Mouse (Mus musculus): ENCODE measurements around the gene Mettl8. TPM values are rescaled to one million over a fixed set of nuclear protein-coding genes. Genes with fewer than 3 reads are reported as not detected.

The Mettl8 gene
- total RNA-seq, 1 experiment: 18.0 TPM

GRCm38 (mm10) chr2:70940826-70941225 lies 114.6 kb downstream of the Mettl8 start:
- Histone ChIP-seq H3K36me3 (ENCODE audit: control insufficient read depth, insufficient read depth, low read length, poor library complexity, severe bottlenecking) (no peaks in the 10 kb centered on the region), H3K4me1 (ENCODE audit: control insufficient read depth in 2 of 2, insufficient read depth in 2 of 2, low read length in 2 of 2, poor library complexity in 1 of 2) (0 out of 4 replicates have a peak, but pooled peaks cover 0 to 5% of the 10 kb centered on the region in 2 experiments), H3K9ac (ENCODE audit: insufficient read depth, low read depth, low read length, poor library complexity, severe bottlenecking) (no peak overlapping the region), H3K9me3 (ENCODE audit: control insufficient read depth, insufficient read depth, low read depth, low read length) (no peaks in the 10 kb centered on the region), H3K4me3 (ENCODE audit: insufficient read depth in 1 of 2, low read depth in 1 of 2, low read length in 2 of 2, poor library complexity in 1 of 2, severe bottlenecking in 1 of 2) (no peak overlapping the region), H3K27ac (ENCODE audit: insufficient read depth, low read depth, low read length, poor library complexity, severe bottlenecking) (no peak overlapping the region)
- DNase-seq (ENCODE audit: low read depth, low spot score): no peak
- no peak for TF ChIP-seq HCFC1 (IDR thresholded peaks at IDR 0.05; ENCODE audit: borderline replicate concordance, insufficient read depth, low read length)
- TF ChIP-seq ZC3H11A (IDR thresholded peaks at IDR 0.05; ENCODE audit: borderline replicate concordance, low read depth, low read length): no peak
- TF ChIP-seq ZNF384 (IDR thresholded peaks at IDR 0.05; ENCODE audit: low read depth, low read length): no peak
- no peak for TF ChIP-seq MAFK (IDR thresholded peaks at IDR 0.05; ENCODE audit: insufficient read depth, low read depth, low read length)
- TF ChIP-seq CHD2 (IDR thresholded peaks at IDR 0.05; ENCODE audit: low read depth, low read length): no peak
- in situ Hi-C loops (cut with MboI; ENCODE audit: low sequenced_read_pairs in 2 of 2, unreplicated experiment in 2 of 2): no loop called here

- Histone ChIP-seq H3K4me3 (ENCODE audit: insufficient read depth in 1 of 2, low read depth in 1 of 2, low read length in 2 of 2, poor library complexity in 1 of 2, severe bottlenecking in 1 of 2) (peak overlapping the region; percentile 9 to 11; a peak in 3 of 4 replicates), H3K4me1 (ENCODE audit: control insufficient read depth in 2 of 2, insufficient read depth in 2 of 2, low read length in 2 of 2, poor library complexity in 1 of 2) (0 out of 4 replicates have a peak, but pooled peaks cover 0 to 5% of the 10 kb centered on the region in 2 experiments), H3K9ac (ENCODE audit: insufficient read depth, low read depth, low read length, poor library complexity, severe bottlenecking) (no peak overlapping the region), H3K9me3 (ENCODE audit: control insufficient read depth, insufficient read depth, low read depth, low read length) (no peaks in the 10 kb centered on the region), H3K36me3 (ENCODE audit: control insufficient read depth, insufficient read depth, low read length, poor library complexity, severe bottlenecking) (no peaks in the 10 kb centered on the region), H3K27ac (ENCODE audit: insufficient read depth, low read depth, low read length, poor library complexity, severe bottlenecking) (no peak overlapping the region)
- peak; percentile 33 for DNase-seq (ENCODE audit: low read depth, low spot score)
- no peak for TF ChIP-seq CHD2 (IDR thresholded peaks at IDR 0.05; ENCODE audit: low read depth, low read length)
- TF ChIP-seq MAFK (IDR thresholded peaks at IDR 0.05; ENCODE audit: insufficient read depth, low read depth, low read length): no peak
- TF ChIP-seq HCFC1 (IDR thresholded peaks at IDR 0.05; ENCODE audit: borderline replicate concordance, insufficient read depth, low read length): no peak
- TF ChIP-seq ZNF384 (IDR thresholded peaks at IDR 0.05; ENCODE audit: low read depth, low read length): no peak
- TF ChIP-seq ZC3H11A (IDR thresholded peaks at IDR 0.05; ENCODE audit: borderline replicate concordance, low read depth, low read length): no peak
- in situ Hi-C loops (cut with MboI; ENCODE audit: low sequenced_read_pairs in 2 of 2, unreplicated experiment in 2 of 2): no loop called here
Measured at GRCm38 (mm10) chr2:70938844-70939494, 116.4 kb downstream of the Mettl8 start.

- no peaks in the 10 kb centered on the region for H3K36me3 ChIP-seq (ENCODE audit: control insufficient read depth, insufficient read depth, low read length, poor library complexity, severe bottlenecking)
- no peak overlapping the region for H3K9ac ChIP-seq (ENCODE audit: insufficient read depth, low read depth, low read length, poor library complexity, severe bottlenecking)
- 0 out of 4 replicates have a peak, but pooled peaks cover 0 to 5% of the 10 kb centered on the region in 2 experiments for H3K4me1 ChIP-seq (ENCODE audit: control insufficient read depth in 2 of 2, insufficient read depth in 2 of 2, low read length in 2 of 2, poor library complexity in 1 of 2)
- no peak overlapping the region for H3K27ac ChIP-seq (ENCODE audit: insufficient read depth, low read depth, low read length, poor library complexity, severe bottlenecking)
- in situ Hi-C loops (cut with MboI; ENCODE audit: low sequenced_read_pairs in 2 of 2, unreplicated experiment in 2 of 2): no loop called here
- no peak for TF ChIP-seq ZNF384 (IDR thresholded peaks at IDR 0.05; ENCODE audit: low read depth, low read length)
- no peak for TF ChIP-seq HCFC1 (IDR thresholded peaks at IDR 0.05; ENCODE audit: borderline replicate concordance, insufficient read depth, low read length)
- TF ChIP-seq MAFK (IDR thresholded peaks at IDR 0.05; ENCODE audit: insufficient read depth, low read depth, low read length): no peak
- no peak for TF ChIP-seq ZC3H11A (IDR thresholded peaks at IDR 0.05; ENCODE audit: borderline replicate concordance, low read depth, low read length)
- TF ChIP-seq CHD2 (IDR thresholded peaks at IDR 0.05; ENCODE audit: low read depth, low read length): no peak
- no peak for DNase-seq (ENCODE audit: low read depth, low spot score)
- H3K4me3 ChIP-seq (ENCODE audit: insufficient read depth in 1 of 2, low read depth in 1 of 2, low read length in 2 of 2, poor library complexity in 1 of 2, severe bottlenecking in 1 of 2): no peak overlapping the region
- no peaks in the 10 kb centered on the region for H3K9me3 ChIP-seq (ENCODE audit: control insufficient read depth, insufficient read depth, low read depth, low read length)
Measured at GRCm38 (mm10) chr2:70934772-70935171, 120.6 kb downstream of the Mettl8 start.

GRCm38 (mm10) chr2:70933516-70933915 lies 121.9 kb downstream of the Mettl8 start:
- in situ Hi-C loops (cut with MboI; ENCODE audit: low sequenced_read_pairs in 2 of 2, unreplicated experiment in 2 of 2): no loop called here
- no peak overlapping the region for H3K4me3 ChIP-seq (ENCODE audit: insufficient read depth in 1 of 2, low read depth in 1 of 2, low read length in 2 of 2, poor library complexity in 1 of 2, severe bottlenecking in 1 of 2)
- no peak overlapping the region for H3K9ac ChIP-seq (ENCODE audit: insufficient read depth, low read depth, low read length, poor library complexity, severe bottlenecking)
- no peaks in the 10 kb centered on the region for H3K4me1 ChIP-seq (ENCODE audit: control insufficient read depth in 2 of 2, insufficient read depth in 2 of 2, low read length in 2 of 2, poor library complexity in 1 of 2)
- no peak overlapping the region for H3K27ac ChIP-seq (ENCODE audit: insufficient read depth, low read depth, low read length, poor library complexity, severe bottlenecking)
- no peak for DNase-seq (ENCODE audit: low read depth, low spot score)
- no peaks in the 10 kb centered on the region for H3K9me3 ChIP-seq (ENCODE audit: control insufficient read depth, insufficient read depth, low read depth, low read length)
- no peaks in the 10 kb centered on the region for H3K36me3 ChIP-seq (ENCODE audit: control insufficient read depth, insufficient read depth, low read length, poor library complexity, severe bottlenecking)
- TF ChIP-seq MAFK (IDR thresholded peaks at IDR 0.05; ENCODE audit: insufficient read depth, low read depth, low read length) (no peak), CHD2 (IDR thresholded peaks at IDR 0.05; ENCODE audit: low read depth, low read length) (no peak), ZC3H11A (IDR thresholded peaks at IDR 0.05; ENCODE audit: borderline replicate concordance, low read depth, low read length) (no peak), HCFC1 (IDR thresholded peaks at IDR 0.05; ENCODE audit: borderline replicate concordance, insufficient read depth, low read length) (no peak), ZNF384 (IDR thresholded peaks at IDR 0.05; ENCODE audit: low read depth, low read length) (no peak)
